Mouse (Mus musculus) small intestine, adult 2 months (tissue): ENCODE results near the gene Slc2a8.

ENCODE experiments used
- CTCF ChIP-seq: fragments of 200-500 bp; IDR thresholded peaks from 2 replicates; pipeline ENCODE4 v1.5.1; 2012; ENCODE audit warnings: low read depth, mild to moderate bottlenecking, control low read depth, inconsistent platforms, low read length, moderate library complexity, mixed read lengths; ENCODE audit not compliant: insufficient replicate concordance, insufficient read length; ENCODE audit errors: extremely low read depth
- POLR2A ChIP-seq: fragments of 200-500 bp; IDR thresholded peaks from 2 replicates; pipeline ENCODE4 v1.6.1; 2012; ENCODE audit warnings: low read depth, mild to moderate bottlenecking, control low read depth, inconsistent platforms, low read length, moderate library complexity

DNA sequence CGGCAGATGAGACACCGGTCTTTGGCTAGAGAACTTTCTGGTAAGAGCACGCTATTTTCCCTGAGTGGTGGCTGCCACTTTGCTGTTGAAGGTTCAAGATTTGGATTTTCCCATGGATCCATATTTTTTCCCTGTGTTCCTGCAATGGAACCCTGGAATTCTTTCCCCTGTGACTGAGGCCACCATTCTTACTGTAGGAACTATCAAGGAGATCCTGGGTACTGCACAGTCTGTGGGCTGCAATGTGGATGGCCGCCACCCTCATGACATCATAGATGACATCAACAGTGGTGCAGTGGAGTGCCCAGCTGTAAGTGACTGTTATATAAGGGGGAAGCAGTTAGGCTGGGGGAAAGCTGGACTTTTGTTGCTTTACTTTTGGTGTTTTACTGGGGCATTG lies 18.3 kb downstream of the Slc2a8 start:
- TF ChIP-seq POLR2A: no peak
- TF ChIP-seq CTCF: no peak
